Mouse (Mus musculus) heart, adult 9 months (tissue): ENCODE measurements around the gene Mcm6.
"Not testable (repeated sequence)": the region's sequence is repeated elsewhere in the genome, so short reads cannot be mapped to it uniquely, and the experiment has no call there.

Source experiments
- DNase-seq, 2 experiments: peaks; one replicate each; pipeline ENCODE4 v3.0.0; 2022; ENCODE audit warnings: low spot score in 2 of 2

The Mcm6 gene

GRCm38 (mm10) chr1:128330313-128330712 is 29.2 kb downstream of the Mcm6 start:
- DNase-seq, result no peak

GRCm38 (mm10) chr1:128328218-128328617 is 31.2 kb downstream of the Mcm6 start, which contains the start of gene Lct:
Gene Lct, minus strand, starts transcription at chr1:128328318.
- no peak for DNase-seq

- no peak for DNase-seq
These were observed 32.3 kb downstream of the Mcm6 start for GRCm38 (mm10) chr1:128327165-128327564.

DNA sequence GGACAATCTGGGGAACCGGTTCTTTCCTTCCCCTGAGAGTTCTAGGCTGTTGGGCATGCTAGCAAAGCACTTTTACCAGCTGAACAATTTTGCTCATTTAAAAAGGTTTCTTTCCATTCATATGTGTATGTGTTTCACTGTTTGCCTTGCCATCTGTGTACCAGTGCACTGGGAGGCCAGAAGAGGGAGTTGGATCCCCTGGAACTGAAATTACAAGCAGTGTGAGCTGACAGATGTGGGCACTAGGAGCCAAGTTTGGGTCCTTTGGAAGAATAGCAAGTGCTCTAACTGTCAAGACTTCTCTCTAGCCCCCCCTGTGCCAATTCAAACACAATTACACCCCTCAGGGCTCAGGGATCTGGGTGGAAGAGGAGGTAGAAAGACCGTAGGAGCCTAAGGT is 34.7 kb downstream of the Mcm6 start:
- no peak for DNase-seq

- DNase-seq, result no peak
These were observed 36.3 kb downstream of the Mcm6 start for GRCm38 (mm10) chr1:128323026-128323643.

DNA sequence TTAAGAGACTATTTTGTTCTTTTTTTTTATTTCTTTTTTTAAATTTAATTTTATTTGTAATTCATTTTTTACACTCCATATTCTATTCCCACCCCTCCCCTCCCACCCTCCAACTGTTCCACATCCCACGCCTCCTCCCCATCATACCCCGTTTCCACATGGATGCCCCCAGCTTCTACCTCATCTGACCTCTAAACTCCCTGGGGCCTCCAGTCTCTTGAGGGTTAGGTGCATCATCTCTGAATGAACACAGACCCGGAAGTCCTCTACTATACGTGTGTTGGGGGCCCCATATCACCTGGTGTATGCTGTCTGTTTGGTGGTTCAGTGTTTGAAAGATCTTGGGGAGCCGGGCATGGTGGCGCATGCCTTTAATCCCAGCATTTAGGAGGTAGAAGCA is 40.2 kb downstream of the Mcm6 start:
- DNase-seq, result not testable (repeated sequence)

DNA sequence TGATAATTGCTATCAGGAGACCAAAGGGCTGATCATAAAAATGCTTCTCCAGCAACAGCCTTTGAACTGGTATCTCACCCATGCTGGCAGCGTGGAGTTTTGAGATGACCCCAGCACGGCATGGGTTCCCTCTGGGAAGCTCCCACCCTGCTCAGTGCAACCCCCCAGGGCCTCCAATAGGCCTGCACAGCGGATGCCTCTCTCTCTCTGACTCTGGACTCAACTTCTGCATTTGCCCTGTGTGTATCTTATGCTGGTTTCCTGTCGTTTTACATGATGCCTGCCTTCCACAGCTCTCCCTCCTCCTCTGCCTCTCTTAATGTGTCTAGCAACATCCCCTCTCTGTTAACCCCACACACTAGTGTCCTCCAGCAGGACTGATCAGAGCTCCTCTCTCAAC is 44.8 kb downstream of the Mcm6 start:
- no peak for DNase-seq

DNA sequence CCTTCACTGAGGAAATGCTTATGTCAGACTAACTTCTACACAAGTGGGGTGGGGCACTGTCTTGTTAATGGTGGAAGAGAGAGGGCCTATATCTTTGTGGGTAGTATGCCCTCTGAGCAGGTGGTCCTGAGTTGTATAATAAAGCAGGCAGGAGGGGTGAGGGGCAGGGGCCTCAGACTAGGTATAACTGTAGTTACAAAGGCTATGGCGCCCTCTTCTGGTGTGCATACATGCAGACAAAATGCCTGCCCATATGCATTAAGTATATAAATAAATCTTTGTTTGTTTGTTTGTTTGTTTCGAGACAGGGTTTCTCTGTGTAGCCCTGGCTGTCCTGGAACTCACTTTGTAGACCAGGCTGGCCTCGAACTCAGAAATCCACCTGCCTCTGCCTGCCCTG is 50.4 kb downstream of the Mcm6 start:
- no peak for DNase-seq

- no peak for DNase-seq
These were observed 55.6 kb downstream of the Mcm6 start for GRCm38 (mm10) chr1:128303900-128304299.

GRCm38 (mm10) chr1:128295717-128296528 is 63.5 kb downstream of the Mcm6 start:
- DNase-seq, result no peak

GRCm38 (mm10) chr1:128295296-128295695 is 64.2 kb downstream of the Mcm6 start:
- DNase-seq, result no peak

GRCm38 (mm10) chr1:128293524-128293923 is 65.9 kb downstream of the Mcm6 start:
- no peak for DNase-seq

DNA sequence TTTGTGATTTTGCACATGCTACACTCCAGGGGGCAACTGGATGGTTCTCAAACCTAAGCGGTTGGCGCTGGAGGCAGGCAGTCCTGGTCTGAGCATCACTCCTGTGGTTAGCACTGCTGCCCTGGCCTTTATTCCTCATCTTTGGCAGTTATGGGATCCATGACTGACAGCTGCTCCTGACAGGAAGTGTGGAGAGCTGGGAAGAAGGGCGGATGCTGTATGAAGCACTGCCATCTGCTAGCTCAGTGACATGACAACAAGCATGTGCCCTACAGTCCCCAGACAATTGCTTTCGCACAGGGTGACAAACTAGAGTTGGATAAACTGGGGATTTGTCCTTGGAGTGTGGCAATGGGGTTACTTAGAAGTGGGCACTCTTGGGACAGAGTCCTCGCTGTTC is 69.2 kb downstream of the Mcm6 start:
- no peak for DNase-seq

DNA sequence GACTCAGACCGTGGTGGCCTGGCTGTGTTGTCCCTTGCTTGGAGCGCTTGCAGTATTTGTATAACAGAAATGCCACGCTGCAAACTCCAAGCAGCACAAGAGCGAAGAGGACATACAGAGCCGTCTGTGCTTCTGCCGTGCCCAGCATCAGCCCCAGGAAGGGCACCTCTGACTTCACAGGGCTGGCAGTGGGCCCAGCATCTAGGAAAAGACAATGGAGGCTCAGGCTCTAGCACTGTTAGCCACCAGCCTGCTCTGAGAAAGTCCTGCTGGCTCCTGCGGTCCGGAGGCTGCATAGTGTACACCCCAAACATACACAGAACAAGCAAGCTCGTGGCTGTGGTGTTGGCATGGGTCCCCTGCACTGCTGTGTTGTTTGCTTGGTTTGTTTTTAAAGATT is 74.3 kb downstream of the Mcm6 start:
- no peak for DNase-seq

GRCm38 (mm10) chr1:128284157-128284690 is 75.2 kb downstream of the Mcm6 start:
- DNase-seq, result no peak

GRCm38 (mm10) chr1:128282924-128283323 is 76.5 kb downstream of the Mcm6 start:
- no peak for DNase-seq

GRCm38 (mm10) chr1:128281753-128282152 is 77.7 kb downstream of the Mcm6 start:
- DNase-seq, result no peak
